Mouse (Mus musculus): Measurements from ENCODE around the gene Prkd1. TPM values are rescaled to one million over a fixed set of nuclear protein-coding genes. Genes with fewer than 3 reads are reported as not detected.

Gene Prkd1
- polyA plus RNA-seq, 1 experiment from 2014 or later: 2.3 TPM

- H3K27ac ChIP-seq: no peak overlapping the region
- H3K4me1 ChIP-seq: no peaks in the 10 kb centered on the region
- no peaks in the 10 kb centered on the region for H3K9me3 ChIP-seq
- H3K36me3 ChIP-seq (replicated peaks): no peaks in the 10 kb centered on the region
- no peak overlapping the region for H3K4me2 ChIP-seq
- H3K27me3 ChIP-seq (replicated peaks): no peaks in the 10 kb centered on the region
- no peak overlapping the region for H3K4me3 ChIP-seq
- WGBS: 39% methylated on average over 3 of the region's 3 CpGs
- H3K9ac ChIP-seq: no peak overlapping the region
- 0 out of 2 replicates have a peak, but pooled peaks have one; percentile 48 for ATAC-seq (replicated peaks)
Observed at GRCm38 (mm10) chr12:50499796-50500504, 148.9 kb downstream of the Prkd1 start.

DNA sequence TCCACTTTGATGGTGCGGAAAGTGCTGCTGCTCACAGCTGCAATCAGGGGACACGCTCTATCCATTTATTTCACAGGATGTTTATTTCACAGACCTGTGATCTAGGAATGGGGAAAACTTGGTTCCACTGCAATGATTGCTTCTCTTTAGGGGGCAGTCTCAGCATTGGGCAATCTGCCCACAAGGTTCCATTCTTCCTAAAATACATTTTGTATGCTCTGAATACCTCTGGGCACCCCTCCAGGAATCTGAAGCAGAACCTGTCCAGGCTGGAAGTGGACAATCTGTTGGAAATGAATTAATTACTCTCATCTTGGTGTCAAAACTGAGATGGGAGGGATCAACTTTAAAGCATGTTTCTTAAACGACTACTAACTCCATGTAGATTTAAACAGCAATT is 152.9 kb downstream of the Prkd1 start:
- H3K27me3 ChIP-seq (replicated peaks): no peaks in the 10 kb centered on the region
- no peak overlapping the region for H3K4me2 ChIP-seq
- H3K4me1 ChIP-seq: no peaks in the 10 kb centered on the region
- H3K9me3 ChIP-seq: no peaks in the 10 kb centered on the region
- no peak for ATAC-seq (replicated peaks)
- H3K9ac ChIP-seq: no peak overlapping the region
- H3K4me3 ChIP-seq: no peak overlapping the region
- 84% methylated on average over 3 of the region's 3 CpGs for WGBS
- no peak overlapping the region for H3K27ac ChIP-seq
- H3K36me3 ChIP-seq (replicated peaks): no peaks in the 10 kb centered on the region

GRCm38 (mm10) chr12:50479784-50480183 is 169.1 kb downstream of the Prkd1 start:
- no peak; the same call in 1 of the 2 replicates for ATAC-seq (replicated peaks)
- Histone ChIP-seq H3K36me3 (replicated peaks) (no peaks in the 10 kb centered on the region), H3K4me1 (no peaks in the 10 kb centered on the region), H3K4me3 (no peak overlapping the region), H3K27me3 (replicated peaks) (no peaks in the 10 kb centered on the region), H3K27ac (no peak overlapping the region), H3K4me2 (no peak overlapping the region), H3K9ac (no peak overlapping the region), H3K9me3 (no peaks in the 10 kb centered on the region)
- WGBS: 70% methylated on average over 7 of the region's 7 CpGs

DNA sequence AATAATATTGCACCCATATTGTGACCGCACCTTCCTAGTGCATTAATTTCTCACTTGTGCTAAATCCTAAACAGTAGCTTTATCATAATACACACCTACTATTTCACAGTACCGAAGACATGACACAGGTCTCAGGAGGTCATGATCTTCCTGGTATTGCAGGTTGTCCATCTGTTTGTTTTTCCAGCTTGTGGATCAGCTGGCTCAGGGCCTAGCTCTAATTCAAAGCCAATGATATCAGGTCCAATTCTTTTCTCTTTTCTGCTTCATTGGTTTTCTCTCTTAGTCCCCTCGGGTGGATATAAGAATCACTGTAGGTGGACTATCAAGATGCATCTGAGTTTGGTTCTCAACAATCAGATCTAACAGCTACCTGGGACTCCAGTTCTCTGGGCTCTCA is 191.7 kb downstream of the Prkd1 start:
- Histone ChIP-seq H3K36me3 (replicated peaks) (no peaks in the 10 kb centered on the region), H3K4me1 (no peaks in the 10 kb centered on the region), H3K27ac (no peak overlapping the region), H3K27me3 (replicated peaks) (no peaks in the 10 kb centered on the region), H3K9ac (no peak overlapping the region), H3K4me2 (no peak overlapping the region), H3K4me3 (no peak overlapping the region), H3K9me3 (no peaks in the 10 kb centered on the region)
- no peak for ATAC-seq (replicated peaks)
- 86% methylated on average over 3 of the region's 3 CpGs for WGBS

GRCm38 (mm10) chr12:50451761-50452160 is 197.1 kb downstream of the Prkd1 start:
- Histone ChIP-seq H3K9me3 (no peaks in the 10 kb centered on the region), H3K27ac (no peak overlapping the region), H3K27me3 (replicated peaks) (no peaks in the 10 kb centered on the region), H3K4me2 (no peak overlapping the region), H3K9ac (no peak overlapping the region), H3K4me1 (no peaks in the 10 kb centered on the region), H3K4me3 (no peak overlapping the region), H3K36me3 (replicated peaks) (no peaks in the 10 kb centered on the region)
- no peak for ATAC-seq (replicated peaks)
- 94% methylated on average over 3 of the region's 3 CpGs for WGBS

GRCm38 (mm10) chr12:50436660-50437059 is 212.2 kb downstream of the Prkd1 start:
- H3K27ac ChIP-seq: no peak overlapping the region
- ATAC-seq (replicated peaks): peak; percentile 56; the same call in 1 of the 2 replicates
- H3K4me2 ChIP-seq: no peak overlapping the region
- H3K9ac ChIP-seq: no peak overlapping the region
- no peaks in the 10 kb centered on the region for H3K4me1 ChIP-seq
- H3K36me3 ChIP-seq (replicated peaks): no peaks in the 10 kb centered on the region
- 65% methylated on average over 6 of the region's 6 CpGs for WGBS
- H3K27me3 ChIP-seq (replicated peaks): no peaks in the 10 kb centered on the region
- no peak overlapping the region for H3K4me3 ChIP-seq
- no peaks in the 10 kb centered on the region for H3K9me3 ChIP-seq

GRCm38 (mm10) chr12:50430129-50430703 is 218.7 kb downstream of the Prkd1 start:
- Histone ChIP-seq H3K9me3 (no peaks in the 10 kb centered on the region), H3K36me3 (replicated peaks) (no peaks in the 10 kb centered on the region), H3K4me2 (no peak overlapping the region), H3K27ac (no peak overlapping the region), H3K27me3 (replicated peaks) (no peaks in the 10 kb centered on the region), H3K4me1 (0 out of 2 replicates have a peak, but pooled peaks cover 4% of the 10 kb centered on the region), H3K9ac (no peak overlapping the region), H3K4me3 (no peak overlapping the region)
- ATAC-seq (replicated peaks): peak; percentile 70
- 44% methylated on average over 5 of the region's 5 CpGs for WGBS

- 52% methylated on average over 11 of the region's 11 CpGs for WGBS
- Histone ChIP-seq H3K4me1 (no peaks in the 10 kb centered on the region), H3K36me3 (replicated peaks) (no peaks in the 10 kb centered on the region), H3K4me3 (no peak overlapping the region), H3K27ac (no peak overlapping the region), H3K27me3 (replicated peaks) (no peaks in the 10 kb centered on the region), H3K4me2 (no peak overlapping the region), H3K9ac (no peak overlapping the region), H3K9me3 (no peaks in the 10 kb centered on the region)
- peak; percentile 71; the same call in 1 of the 2 replicates for ATAC-seq (replicated peaks)
Observed at GRCm38 (mm10) chr12:50352404-50352803, 296.5 kb downstream of the Prkd1 start.

DNA sequence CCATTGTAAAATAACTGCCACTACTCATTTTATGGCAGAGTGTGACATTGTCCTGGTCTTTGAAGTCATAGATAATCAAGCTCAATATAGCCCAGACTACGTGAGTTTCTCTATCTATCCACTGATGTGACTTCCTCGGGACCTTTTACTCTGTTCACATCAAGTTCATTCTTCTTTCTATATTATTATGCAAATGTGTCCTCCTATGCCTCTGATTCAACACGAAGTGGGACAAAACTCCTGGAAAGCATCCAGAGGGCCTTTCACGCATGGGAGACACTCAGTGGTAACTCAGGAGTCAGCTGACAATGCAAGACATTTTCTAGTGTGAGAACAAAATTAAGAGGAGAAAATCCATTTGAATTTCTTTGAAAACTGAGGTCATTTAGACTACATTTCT is 315.7 kb downstream of the Prkd1 start:
- 12% methylated on average over 4 of the region's 4 CpGs for WGBS
- no peaks in the 10 kb centered on the region for H3K27me3 ChIP-seq (replicated peaks)
- no peak overlapping the region for H3K9ac ChIP-seq
- ATAC-seq (replicated peaks): no peak
- H3K4me2 ChIP-seq: no peak overlapping the region
- H3K9me3 ChIP-seq: no peaks in the 10 kb centered on the region
- H3K4me3 ChIP-seq: no peak overlapping the region
- no peak overlapping the region for H3K27ac ChIP-seq
- H3K36me3 ChIP-seq (replicated peaks): no peaks in the 10 kb centered on the region
- no peaks in the 10 kb centered on the region for H3K4me1 ChIP-seq

- peak; percentile 69; the same call in 1 of the 2 replicates for ATAC-seq (replicated peaks)
- H3K9ac ChIP-seq: no peak overlapping the region
- H3K4me1 ChIP-seq: no peaks in the 10 kb centered on the region
- no peak overlapping the region for H3K4me2 ChIP-seq
- H3K36me3 ChIP-seq (replicated peaks): no peaks in the 10 kb centered on the region
- H3K4me3 ChIP-seq: no peak overlapping the region
- no peak overlapping the region for H3K27ac ChIP-seq
- no peaks in the 10 kb centered on the region for H3K27me3 ChIP-seq (replicated peaks)
- H3K9me3 ChIP-seq: no peaks in the 10 kb centered on the region
Observed at GRCm38 (mm10) chr12:50314634-50315033, 334.3 kb downstream of the Prkd1 start.

GRCm38 (mm10) chr12:50309276-50309675 is 339.6 kb downstream of the Prkd1 start:
- 82% methylated on average over 3 of the region's 3 CpGs for WGBS
- Histone ChIP-seq H3K9me3 (no peaks in the 10 kb centered on the region), H3K4me2 (no peak overlapping the region), H3K27ac (no peak overlapping the region), H3K27me3 (replicated peaks) (no peaks in the 10 kb centered on the region), H3K36me3 (replicated peaks) (no peaks in the 10 kb centered on the region), H3K9ac (no peak overlapping the region), H3K4me1 (no peaks in the 10 kb centered on the region), H3K4me3 (no peak overlapping the region)
- no peak for ATAC-seq (replicated peaks)

GRCm38 (mm10) chr12:50301334-50301733 is 347.6 kb downstream of the Prkd1 start:
- peak; percentile 73; the same call in 1 of the 2 replicates for ATAC-seq (replicated peaks)
- WGBS: 21% methylated on average over 1 of the region's 1 CpGs
- peaks cover 6% of the 10 kb centered on the region for H3K27me3 ChIP-seq (replicated peaks)
- H3K4me1 ChIP-seq: no peaks in the 10 kb centered on the region
- H3K4me3 ChIP-seq: no peak overlapping the region
- H3K27ac ChIP-seq: no peak overlapping the region
- no peak overlapping the region for H3K9ac ChIP-seq
- H3K36me3 ChIP-seq (replicated peaks): no peaks in the 10 kb centered on the region
- no peak overlapping the region for H3K4me2 ChIP-seq
- no peaks in the 10 kb centered on the region for H3K9me3 ChIP-seq

- ATAC-seq (replicated peaks): no peak
Observed at GRCm38 (mm10) chr12:50296067-50296466, 352.8 kb downstream of the Prkd1 start.

More at GRCm38 (mm10) chr12:50296067-50296466, 352.8 kb downstream of the Prkd1 start:
- H3K36me3 ChIP-seq (replicated peaks): no peaks in the 10 kb centered on the region
- no peak overlapping the region for H3K9ac ChIP-seq
- H3K4me1 ChIP-seq: no peaks in the 10 kb centered on the region
- H3K9me3 ChIP-seq: no peaks in the 10 kb centered on the region
- H3K27me3 ChIP-seq (replicated peaks): peaks cover 6% of the 10 kb centered on the region
- 57% methylated on average over 2 of the region's 2 CpGs for WGBS
- H3K27ac ChIP-seq: no peak overlapping the region
- H3K4me2 ChIP-seq: no peak overlapping the region
- H3K4me3 ChIP-seq: no peak overlapping the region
